Mouse (Mus musculus) midbrain, embryonic 12.5 days (tissue): ENCODE measurements at regions not wholly inside any gene's neighbourhood (a gene's known extent, or its start where the extent isn't known, plus 50 kb on each side); places are given as distances from the start of the nearest gene placed in this dataset.

ENCODE experiments used
- ATAC-seq: fragments of 200-750 bp; cut with Nextera tagmentation; 2 replicates; pipeline ENCODE4 v1.8.0; 2017; ENCODE audit warnings: low read depth, moderate TSS enrichment, moderate library complexity; ENCODE audit not compliant: low FRiP score
- H3K27ac ChIP-seq: fragments of 300-500 bp; sonication (generic); replicated peaks from 2 replicates; pipeline ENCODE4 v1.5.1; 2016; ENCODE audit warnings: mild to moderate bottlenecking
- H3K27me3 ChIP-seq: fragments of 300-500 bp; sonication (generic); 2 replicates; pipeline ENCODE4 v1.6.1; 2016; ENCODE audit warnings: mild to moderate bottlenecking
- H3K36me3 ChIP-seq: fragments of 300-500 bp; sonication (generic); 2 replicates; pipeline ENCODE4 v1.6.1; 2016
- H3K4me1 ChIP-seq: fragments of 300-500 bp; sonication (generic); 2 replicates; pipeline ENCODE4 v1.6.1; 2016
- H3K4me2 ChIP-seq: fragments of 300-500 bp; sonication (generic); replicated peaks from 2 replicates; pipeline ENCODE4 v1.6.1; 2016; ENCODE audit warnings: mild to moderate bottlenecking, moderate library complexity
- H3K4me3 ChIP-seq: fragments of 300-500 bp; sonication (generic); 2 replicates; pipeline ENCODE4 v1.5.1; 2016; ENCODE audit warnings: mild to moderate bottlenecking
- H3K9ac ChIP-seq: fragments of 300-500 bp; sonication (generic); replicated peaks from 2 replicates; pipeline ENCODE4 v1.6.1; 2016; ENCODE audit warnings: mild to moderate bottlenecking, moderate library complexity
- H3K9me3 ChIP-seq: fragments of 300-500 bp; sonication (generic); 2 replicates; pipeline ENCODE4 v1.6.1; 2016; ENCODE audit warnings: mild to moderate bottlenecking
- WGBS: fragments of 180-500 bp; shearing (Covaris S2); methylation state at CpG from one replicate; pipeline ENCODE4 v1.1.7; 2016; 5-methylcytosine and 5-hydroxymethylcytosine counted together

GRCm38 (mm10) chr6:5553703-5554394, 57.7 kb upstream of the Pdk4 start:
- no peak overlapping the region for H3K4me2 ChIP-seq
- no peak for ATAC-seq
- no peaks in the 10 kb centered on the region for H3K27me3 ChIP-seq
- H3K36me3 ChIP-seq: no peaks in the 10 kb centered on the region
- H3K4me1 ChIP-seq: no peaks in the 10 kb centered on the region
- no peak overlapping the region for H3K4me3 ChIP-seq
- no peak overlapping the region for H3K9ac ChIP-seq
- 70% methylated on average over 4 of the region's 4 CpGs for WGBS
- no peak overlapping the region for H3K27ac ChIP-seq
- H3K9me3 ChIP-seq: no peaks in the 10 kb centered on the region

DNA sequence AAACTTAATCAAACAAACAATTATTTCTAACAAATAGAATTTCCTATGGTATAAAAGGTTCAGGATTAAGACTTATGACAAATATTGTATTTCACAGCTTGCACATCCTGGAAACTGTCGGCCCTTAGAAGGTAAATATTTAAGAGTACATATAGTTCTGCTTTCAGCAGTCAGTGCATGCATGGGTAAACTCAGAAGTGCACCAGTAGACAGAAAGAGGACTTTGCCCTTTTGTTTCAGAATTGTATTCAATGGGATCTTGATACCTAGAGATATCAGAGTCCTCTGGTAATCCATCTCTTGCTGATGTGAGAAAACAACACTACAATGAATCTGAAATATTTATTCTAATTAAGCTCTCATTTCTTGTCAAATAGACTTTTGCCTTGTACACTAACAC, 54.0 kb upstream of the Pdk4 start:
- Histone ChIP-seq H3K27me3 (no peaks in the 10 kb centered on the region), H3K9me3 (no peaks in the 10 kb centered on the region), H3K4me1 (no peaks in the 10 kb centered on the region), H3K9ac (no peak overlapping the region), H3K4me2 (no peak overlapping the region), H3K36me3 (no peaks in the 10 kb centered on the region), H3K27ac (no peak overlapping the region), H3K4me3 (no peak overlapping the region)
- ATAC-seq: no peak
- 83% methylated on average over 1 of the region's 1 CpGs for WGBS
